Mouse (Mus musculus) thymus, postnatal 4 days (tissue): Measurements from ENCODE around the gene Mical3.
A peak's percentile ranks its signal among the peaks of the same experiment; 100 is the strongest.
"Not testable (repeated sequence)": the region's sequence is repeated elsewhere in the genome, so short reads cannot be mapped to it uniquely, and the experiment has no call there.

Source experiments
- DNase-seq: peaks from one replicate; pipeline ENCODE4 v3.0.0; 2021

Mical3 gene

GRCm38 (mm10) chr6:120916074-120916971 lies 214.5 kb downstream of the Mical3 start, which contains the start of gene Bid:
Gene Bid, minus strand, starts transcription at chr6:120916853.
- DNase-seq, result peak; percentile 99

- no peak for DNase-seq
Measured at GRCm38 (mm10) chr6:120915649-120915975, 215.2 kb downstream of the Mical3 start.

- peak; percentile 76 for DNase-seq
Measured at GRCm38 (mm10) chr6:120914911-120915648, 215.7 kb downstream of the Mical3 start.

GRCm38 (mm10) chr6:120914533-120914910 lies 216.3 kb downstream of the Mical3 start:
- DNase-seq, result no peak

DNA sequence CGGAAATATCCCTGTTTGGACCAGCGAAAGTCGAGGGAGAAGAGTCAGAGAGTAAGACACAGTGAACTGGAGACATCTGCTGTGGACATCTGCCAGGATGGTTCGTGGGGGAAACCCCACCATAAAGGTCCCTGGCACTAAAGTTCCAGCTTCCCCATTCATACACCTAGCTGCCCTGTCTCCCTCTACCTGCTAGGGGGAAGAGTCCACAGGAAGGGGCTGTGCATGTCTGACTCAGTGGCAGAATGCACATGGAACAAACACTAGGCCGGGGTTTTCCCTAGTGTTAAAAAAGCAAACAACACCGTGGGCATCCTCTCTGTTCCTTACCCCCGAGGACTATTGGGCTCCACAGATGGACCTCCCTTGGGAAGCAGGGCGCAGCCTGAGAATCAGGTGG lies 217.0 kb downstream of the Mical3 start:
- DNase-seq, result no peak

- no peak for DNase-seq
Measured at GRCm38 (mm10) chr6:120912931-120913330, 217.9 kb downstream of the Mical3 start.

DNA sequence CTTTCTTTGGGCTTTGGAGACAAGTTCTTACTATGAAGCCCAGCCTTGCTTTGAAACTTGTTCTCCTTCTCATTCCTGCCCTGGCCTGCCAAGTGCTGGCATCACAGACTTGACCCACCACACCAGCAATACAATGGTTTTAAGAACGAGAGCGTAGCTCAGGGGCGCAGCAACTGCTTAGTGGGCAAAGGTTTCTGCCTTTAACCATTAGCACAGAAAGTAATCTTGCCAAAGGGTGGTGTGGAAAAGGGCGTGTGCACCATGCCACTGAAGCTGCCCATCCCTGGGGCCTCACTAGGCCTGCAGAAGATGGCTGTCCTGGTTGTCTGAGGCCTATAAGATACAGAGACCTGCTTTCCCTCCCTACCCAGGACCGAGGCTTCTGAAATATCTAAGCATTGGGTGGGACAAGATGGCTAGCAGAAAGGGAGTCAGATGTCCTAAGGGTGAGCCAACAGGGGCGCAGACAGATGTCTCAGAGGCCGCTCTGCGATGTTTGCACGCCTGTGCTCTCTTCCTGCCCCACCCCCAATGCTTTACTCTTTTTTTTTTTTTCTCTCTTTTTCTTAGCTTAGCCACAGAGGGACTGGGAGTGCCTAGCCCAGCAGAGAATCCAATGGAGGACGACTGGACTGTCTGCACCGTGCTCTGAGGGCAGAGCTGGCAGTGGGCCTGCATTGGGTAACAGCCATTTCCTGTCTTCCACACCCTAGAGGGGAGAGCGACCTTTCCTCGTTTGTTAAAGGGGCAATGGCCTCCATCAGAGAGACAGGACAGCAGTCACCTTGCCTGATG lies 219.4 kb downstream of the Mical3 start:
- DNase-seq, result peak; percentile 64

DNA sequence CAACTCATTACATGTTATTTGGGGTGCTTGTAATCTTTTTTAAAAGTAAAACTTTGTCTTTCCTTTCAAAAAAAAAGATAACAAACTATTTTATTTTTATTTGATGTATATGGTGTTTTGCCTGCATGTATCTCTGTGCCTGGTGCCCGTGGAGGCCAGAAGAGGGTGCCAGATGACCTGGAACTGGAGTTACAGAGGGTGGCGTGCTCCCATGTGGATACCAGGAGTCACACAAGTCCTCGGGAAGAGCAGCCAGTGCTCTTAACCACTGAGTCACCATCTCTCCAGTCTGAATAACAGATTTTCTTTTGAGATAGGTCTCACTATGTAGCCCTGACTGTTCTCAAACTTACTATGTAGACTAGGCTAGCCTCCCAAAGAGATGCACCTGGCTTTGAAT lies 221.3 kb downstream of the Mical3 start:
- no peak for DNase-seq

DNA sequence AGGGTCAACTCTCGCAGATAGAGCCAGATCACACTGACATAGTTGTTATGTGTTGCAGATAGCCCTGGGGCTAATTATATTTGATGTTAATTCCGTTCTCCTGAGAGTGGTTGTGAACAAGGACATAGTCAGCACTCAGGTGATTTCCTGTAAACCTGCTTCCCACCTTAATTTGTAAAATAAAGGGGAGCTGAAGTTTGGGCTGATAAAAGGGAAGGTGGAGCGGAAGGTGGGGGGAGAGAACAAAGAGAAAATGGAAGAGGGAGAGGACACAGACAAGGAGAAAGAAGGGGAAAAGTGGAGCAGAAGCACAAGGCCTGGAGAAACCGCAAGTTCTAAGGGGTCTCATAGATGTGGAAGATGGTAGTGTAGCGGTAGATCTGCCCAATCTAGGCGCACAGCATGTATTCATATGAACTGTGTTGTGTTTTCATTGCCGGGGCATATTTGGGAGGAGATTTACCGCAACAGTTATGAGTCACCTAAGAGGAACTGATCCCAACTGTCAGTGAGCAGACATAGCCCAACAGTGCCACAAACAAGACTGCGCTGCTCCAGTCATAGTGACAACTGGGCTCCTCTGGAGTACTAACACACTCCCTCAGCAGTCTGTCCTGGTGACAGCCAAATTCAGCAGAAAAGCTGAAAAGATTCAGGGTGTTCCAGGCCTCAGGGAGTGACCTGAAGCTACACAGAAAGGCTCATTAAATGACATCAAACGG lies 222.8 kb downstream of the Mical3 start:
- not testable (repeated sequence) for DNase-seq

DNA sequence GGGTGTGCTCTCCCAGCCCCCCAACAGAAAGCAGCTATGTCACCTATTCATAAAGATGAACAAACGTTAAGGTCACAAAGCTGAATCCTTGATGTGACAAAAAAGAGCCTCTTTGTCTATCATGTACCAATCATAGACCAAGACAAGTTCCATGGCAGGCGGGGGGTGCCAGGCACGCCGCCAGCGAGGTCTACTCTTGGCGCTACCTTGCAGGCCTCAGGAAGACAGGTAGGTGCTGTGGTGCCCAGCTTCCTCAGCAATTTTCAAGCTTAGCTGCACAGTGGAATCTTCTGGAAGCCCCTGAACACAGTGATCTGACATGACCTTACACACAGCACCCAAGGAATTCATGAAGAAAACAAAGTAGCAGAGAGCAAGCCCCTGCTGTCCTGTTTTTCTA lies 224.3 kb downstream of the Mical3 start:
- DNase-seq, result peak; percentile 62

DNA sequence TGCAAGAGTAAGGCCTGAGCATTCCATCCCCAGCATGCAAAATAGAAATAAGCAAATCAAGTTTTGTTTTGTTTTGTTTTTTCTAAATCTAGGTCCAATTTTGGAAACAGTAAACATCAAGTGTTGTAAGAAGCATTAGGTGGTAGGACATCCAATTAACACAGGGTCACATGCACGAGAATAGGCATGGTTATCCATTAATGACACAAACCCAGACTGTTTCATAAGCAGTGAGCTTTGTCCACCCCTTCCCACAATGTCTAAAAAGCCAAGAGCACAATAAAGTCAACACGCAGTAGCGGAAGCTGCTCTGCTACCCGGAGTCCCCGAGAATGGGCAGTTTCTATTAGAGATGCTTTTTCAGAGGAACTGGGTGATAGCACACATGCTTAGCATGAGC lies 225.7 kb downstream of the Mical3 start:
- no peak for DNase-seq

DNA sequence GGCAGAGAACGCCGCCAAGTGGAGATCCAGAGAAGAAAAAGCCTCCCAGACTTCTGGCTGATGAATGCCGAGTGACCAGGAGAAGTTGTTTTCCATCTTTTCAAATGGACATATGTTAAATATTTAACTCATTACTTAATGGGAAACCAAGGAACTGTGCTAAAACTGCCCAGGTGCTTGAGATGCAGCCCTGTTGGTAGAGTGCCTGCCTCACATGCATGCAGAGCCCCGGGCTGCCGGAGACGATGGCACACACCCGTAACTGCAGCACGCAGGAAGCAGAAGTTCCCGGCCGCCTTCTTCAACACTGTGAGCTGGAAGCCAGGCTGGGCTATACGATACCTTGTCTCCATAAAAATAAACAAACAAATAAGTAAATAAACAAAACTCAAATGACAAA lies 226.8 kb downstream of the Mical3 start:
- DNase-seq, result no peak

- DNase-seq, result peak; percentile 68
Measured at GRCm38 (mm10) chr6:120903450-120903912, 227.3 kb downstream of the Mical3 start.

GRCm38 (mm10) chr6:120901776-120902645 lies 228.8 kb downstream of the Mical3 start:
- DNase-seq, result peak; percentile 64

GRCm38 (mm10) chr6:120898188-120898833 lies 232.5 kb downstream of the Mical3 start:
- peak; percentile 62 for DNase-seq

DNA sequence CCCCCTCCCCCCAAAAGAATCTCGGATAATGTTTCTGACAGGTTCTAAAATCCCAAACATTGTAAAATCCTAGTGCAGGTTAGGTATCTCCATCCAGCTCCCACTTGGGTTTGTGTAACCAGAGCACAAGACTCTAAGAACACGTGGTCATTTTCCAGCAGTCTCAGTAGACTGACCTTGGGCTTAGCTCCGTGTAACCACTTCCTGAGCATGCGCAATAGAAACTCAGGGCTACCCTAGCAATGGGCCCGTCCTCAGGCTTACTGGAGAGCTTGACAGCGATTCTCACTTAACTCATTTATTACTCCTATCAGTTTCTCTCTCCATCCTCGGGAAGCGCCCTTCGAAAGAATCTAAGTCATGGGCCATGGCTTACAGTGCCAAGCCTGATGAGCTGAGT lies 236.3 kb downstream of the Mical3 start:
- DNase-seq, result no peak

- DNase-seq, result no peak
Measured at GRCm38 (mm10) chr6:120894089-120894488, 236.7 kb downstream of the Mical3 start.

- DNase-seq, result no peak
Measured at GRCm38 (mm10) chr6:120886696-120887095, 244.1 kb downstream of the Mical3 start.

DNA sequence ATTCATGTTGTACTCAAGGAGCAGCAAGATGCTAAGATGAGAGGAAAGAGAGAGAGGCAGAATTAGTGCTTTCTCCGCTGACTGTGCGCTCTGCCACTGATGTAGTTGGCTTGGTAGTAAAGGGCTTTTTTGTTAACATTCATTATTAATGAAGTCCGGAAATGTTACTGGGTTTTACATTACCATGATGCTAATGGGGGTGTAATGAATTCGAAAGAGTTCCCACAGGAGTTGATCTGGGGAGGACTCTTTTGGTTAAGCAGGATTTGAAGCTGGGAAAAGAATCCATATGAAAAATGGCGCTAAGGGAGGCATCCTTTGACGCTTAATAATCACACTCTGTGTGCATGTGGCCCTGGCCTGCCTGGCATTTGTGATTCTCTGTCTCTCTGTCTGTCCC lies 246.4 kb downstream of the Mical3 start:
- DNase-seq, result no peak
